9 mouse cellular contexts compared by ENCODE assay signal in the genomic region with DNA sequence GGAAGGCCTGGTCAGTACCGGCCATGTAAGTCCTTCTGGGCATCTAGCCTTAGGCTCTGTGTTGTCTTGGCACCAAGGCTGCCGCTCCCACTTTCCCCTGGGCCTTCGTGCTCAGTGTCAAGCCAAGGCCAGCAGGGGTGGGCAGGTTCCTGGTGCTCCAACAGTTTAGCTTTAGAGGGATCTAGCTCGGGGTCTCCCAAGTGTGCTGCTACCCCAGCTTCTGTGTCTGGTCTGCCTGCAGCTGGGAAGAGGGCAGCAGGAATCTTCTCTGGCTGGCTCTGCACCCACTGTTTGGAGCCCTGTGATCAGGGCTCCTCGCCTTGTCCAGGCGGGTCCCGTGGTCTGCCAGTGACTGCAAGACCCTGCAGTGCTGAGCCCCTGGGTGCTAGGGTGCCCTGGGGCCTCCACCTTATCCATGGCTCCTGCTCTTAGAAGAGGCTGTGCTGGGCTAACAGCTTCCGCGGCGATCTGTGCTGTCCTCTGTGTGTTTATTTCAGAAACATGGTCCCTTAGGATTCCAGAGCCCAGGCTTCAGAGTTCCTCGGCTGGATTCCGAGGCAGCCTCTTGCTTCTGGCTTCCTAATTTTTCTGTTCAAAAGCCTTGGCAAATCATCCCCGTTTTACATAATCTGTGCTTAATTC. TPM values are rescaled to one million over a fixed set of nuclear protein-coding genes. Genes with fewer than 3 reads are reported as not detected.
A peak's percentile ranks its signal among the peaks of the same experiment; 100 is the strongest.
DNase-seq lines count a peak whose midpoint lies in the region; ATAC-seq and TF ChIP-seq lines count a peak whose summit lies in the region.
"Had no signal": no experiment of that assay in that cellular context is flagged by ENCODE, and none has a peak within 500 bp of the region (broad histone marks: within the 10 kb centered on the region; RNA-seq: fewer than 3 reads in every experiment).

No protein-coding gene starts in this region.

- TF ChIP-seq POLR2A in cerebellum, adult 2 months (IDR thresholded peaks at IDR 0.05; ENCODE audit: borderline replicate concordance, insufficient read depth, low read length) = peak; percentile 21; the same call in 1 of the 2 replicates

- peak overlapping the region; percentile 71 for H3K27ac ChIP-seq in cerebellum, adult 2 months (ENCODE audit: insufficient read depth, low read length)
- peak overlapping the region; percentile 46 for H3K27ac ChIP-seq in forebrain, postnatal 0 days (ENCODE audit: low read depth, low read length)
- peak overlapping the region; percentile 63 for H3K27ac ChIP-seq in midbrain, embryonic 14.5 days (replicated peaks; ENCODE audit: low read depth, low read length)

- WGBS in cerebellum, adult 2 months = 8% methylated on average over 13 of the region's 13 CpGs
- 59% methylated on average over 13 of the region's 13 CpGs for WGBS in forebrain, postnatal 0 days
- WGBS in midbrain, embryonic 14.5 days = 52% methylated on average over 13 of the region's 13 CpGs

- no peak for TF ChIP-seq CTCF in cerebellum, adult 2 months (IDR thresholded peaks at IDR 0.05; ENCODE audit: borderline replicate concordance, insufficient read depth, low read depth, low read length)
- TF ChIP-seq CTCF in forebrain, postnatal 0 days (IDR thresholded peaks at IDR 0.05; ENCODE audit: low read depth) = no peak

- peak overlapping the region; percentile 99 for H3K9ac ChIP-seq in forebrain, postnatal 0 days
- H3K9ac ChIP-seq in midbrain, embryonic 14.5 days (replicated peaks; ENCODE audit: low read length) = peak overlapping the region; percentile 99

- H3K4me2 ChIP-seq in forebrain, postnatal 0 days (ENCODE audit: low read depth) = peak overlapping the region; percentile 88
- H3K4me2 ChIP-seq in midbrain, embryonic 14.5 days (ENCODE audit: low read length) = peak overlapping the region; percentile 98

- H3K27me3 ChIP-seq in cerebellum, adult 2 months (ENCODE audit: control insufficient read depth, insufficient read depth, low read length) = no peaks in the 10 kb centered on the region
- no peaks in the 10 kb centered on the region for H3K27me3 ChIP-seq in forebrain, postnatal 0 days (ENCODE audit: insufficient read depth, low read length)
- no peaks in the 10 kb centered on the region for H3K27me3 ChIP-seq in midbrain, embryonic 14.5 days (ENCODE audit: control insufficient read depth, insufficient read depth, low read length)

- peak; percentile 45 to 62 for DNase-seq in cerebellum, adult 2 months
- DNase-seq in cerebellum, adult 11 months = no peak
- peak; percentile 58 for DNase-seq in cerebellum, adult 9-11 months
- DNase-seq in forebrain, postnatal 0 days = no peak
- DNase-seq in midbrain, embryonic 14.5 days = peak; percentile 47
- no peak for DNase-seq in testis, postnatal 14 days (ENCODE audit: low spot score)
- no peak for DNase-seq in lung, postnatal 4 days
- DNase-seq in lung, postnatal 14 days = no peak

- H3K4me1 ChIP-seq in cerebellum, adult 2 months (ENCODE audit: control insufficient read depth, insufficient read depth, low read length) = peaks cover 24% of the 10 kb centered on the region
- peaks cover 34% of the 10 kb centered on the region for H3K4me1 ChIP-seq in forebrain, postnatal 0 days (ENCODE audit: insufficient read depth)
- H3K4me1 ChIP-seq in midbrain, embryonic 14.5 days (ENCODE audit: control insufficient read depth, insufficient read depth, low read length) = peaks cover 60% of the 10 kb centered on the region

- no peak for ATAC-seq in forebrain, postnatal 0 days
- ATAC-seq in midbrain, embryonic 14.5 days (ENCODE audit: low FRiP score, low TSS enrichment) = no peak
- ATAC-seq: lung, postnatal 0 days had no signal

- H3K4me3 ChIP-seq in cerebellum, adult 2 months (replicated peaks; ENCODE audit: insufficient read depth, low read depth, low read length) = peak overlapping the region; percentile 61
- H3K4me3 ChIP-seq in forebrain, postnatal 0 days (ENCODE audit: low read depth, low read length) = peak overlapping the region; percentile 97
- H3K4me3 ChIP-seq in midbrain, embryonic 14.5 days (replicated peaks; ENCODE audit: low read depth, low read length) = peak overlapping the region; percentile 90

- H3K9me3 ChIP-seq in forebrain, postnatal 0 days (ENCODE audit: low read length) = no peaks in the 10 kb centered on the region
- H3K9me3 ChIP-seq in midbrain, embryonic 14.5 days (ENCODE audit: control insufficient read depth, low read length) = no peaks in the 10 kb centered on the region

- H3K36me3 ChIP-seq in forebrain, postnatal 0 days (ENCODE audit: insufficient read depth) = peaks cover 6% of the 10 kb centered on the region
- H3K36me3 ChIP-seq in midbrain, embryonic 14.5 days (ENCODE audit: control insufficient read depth, insufficient read depth, low read length) = peaks cover 31% of the 10 kb centered on the region

RNA-seq across cellular contexts. Expression of a gene that starts 4.7 kb away (rescaled TPM):
- polyA plus RNA-seq in cerebellum, adult 2 months (2012; rRNA removed) = 86.7 and 93.9 TPM in 2 replicates
- 392 and 416 TPM in 2 replicates for total RNA-seq in forebrain, postnatal 0 days (2014; rRNA removed)
- polyA plus RNA-seq in forebrain, postnatal 0 days (2015; fragmentation: Nextera tagmentation; extraction: Ambion mirVana) = 117 and 122 TPM in 2 replicates
- polyA plus RNA-seq in midbrain, embryonic 14.5 days (2014; fragmentation: Nextera tagmentation; extraction: Ambion mirVana) = 103 and 134 TPM in 2 replicates

RNA-seq across cellular contexts. Expression of a gene that starts 53.1 kb away (rescaled TPM):
- 73.1 and 74.9 TPM in 2 replicates for polyA plus RNA-seq in cerebellum, adult 2 months (2012; rRNA removed)
- total RNA-seq in forebrain, postnatal 0 days (2014; rRNA removed) = 30.2 and 33.4 TPM in 2 replicates
- polyA plus RNA-seq in forebrain, postnatal 0 days (2015; fragmentation: Nextera tagmentation; extraction: Ambion mirVana) = 280 and 310 TPM in 2 replicates
- 266 and 299 TPM in 2 replicates for polyA plus RNA-seq in midbrain, embryonic 14.5 days (2014; fragmentation: Nextera tagmentation; extraction: Ambion mirVana)

Comparison
In these comparisons a context has a peak if more than half of its experiments do, and no peak if none do; other contexts are left out.
1. DNase-seq: peak in cerebellum, adult 2 months (2 of 2), cerebellum, adult 9-11 months (single experiment) and midbrain, embryonic 14.5 days (single experiment); none in cerebellum, adult 11 months (single experiment), forebrain, postnatal 0 days (single experiment), testis, postnatal 14 days (single experiment), lung, postnatal 4 days (0 of 2) and lung, postnatal 14 days (single experiment).
2. Peak in every context shown above with its lines, with median percentiles within 50 percentile points of each other: H3K27ac ChIP-seq and H3K4me3 ChIP-seq.